Mouse (Mus musculus): Measurements from ENCODE around the gene Kif6. TPM values are rescaled to one million over a fixed set of nuclear protein-coding genes. Genes with fewer than 3 reads are reported as not detected.

The Kif6 gene
- polyA plus RNA-seq, 1 experiment from 2014 or later, result 3.1 TPM

- no peaks in the 10 kb centered on the region for H3K9me3 ChIP-seq (replicated peaks; ENCODE audit: control insufficient read depth, low read length)
- no peak overlapping the region for H3K9ac ChIP-seq (replicated peaks; ENCODE audit: low read length)
- ATAC-seq (replicated peaks; ENCODE audit: insufficient number of reproducible peaks, low FRiP score, low TSS enrichment, low read depth) (no peak), DNase-seq (ENCODE audit: low spot score) (no peak)
- H3K36me3 ChIP-seq (replicated peaks; ENCODE audit: control insufficient read depth, insufficient read depth, low read depth, low read length), result no peaks in the 10 kb centered on the region
- H3K4me2 ChIP-seq (ENCODE audit: low read depth, low read length), result no peak overlapping the region
- H3K27ac ChIP-seq (replicated peaks; ENCODE audit: low read depth, low read length), result no peak overlapping the region
- no peaks in the 10 kb centered on the region for H3K27me3 ChIP-seq (ENCODE audit: control insufficient read depth, insufficient read depth, low read length)
- 71% methylated on average over 9 of the region's 9 CpGs for WGBS
- no peak overlapping the region for H3K4me3 ChIP-seq (ENCODE audit: low read depth, low read length)
- no peaks in the 10 kb centered on the region for H3K4me1 ChIP-seq (ENCODE audit: control insufficient read depth, insufficient read depth, low read length)
Measured at GRCm38 (mm10) chr17:49787351-49787750, 172.4 kb downstream of the Kif6 start.

- Histone ChIP-seq H3K36me3 (replicated peaks; ENCODE audit: control insufficient read depth, insufficient read depth, low read depth, low read length) (no peaks in the 10 kb centered on the region), H3K9me3 (replicated peaks; ENCODE audit: control insufficient read depth, low read length) (no peaks in the 10 kb centered on the region), H3K27me3 (ENCODE audit: control insufficient read depth, insufficient read depth, low read length) (no peaks in the 10 kb centered on the region), H3K4me2 (ENCODE audit: low read depth, low read length) (no peak overlapping the region), H3K9ac (replicated peaks; ENCODE audit: low read length) (no peak overlapping the region), H3K4me1 (ENCODE audit: control insufficient read depth, insufficient read depth, low read length) (no peaks in the 10 kb centered on the region), H3K27ac (replicated peaks; ENCODE audit: low read depth, low read length) (no peak overlapping the region), H3K4me3 (ENCODE audit: low read depth, low read length) (no peak overlapping the region)
- ATAC-seq (replicated peaks; ENCODE audit: insufficient number of reproducible peaks, low FRiP score, low TSS enrichment, low read depth) (no peak), DNase-seq (ENCODE audit: low spot score) (no peak)
- WGBS, result 68% methylated on average over 7 of the region's 7 CpGs
Measured at GRCm38 (mm10) chr17:49788187-49788974, 173.4 kb downstream of the Kif6 start.

- ATAC-seq (replicated peaks; ENCODE audit: insufficient number of reproducible peaks, low FRiP score, low TSS enrichment, low read depth) (no peak), DNase-seq (ENCODE audit: low spot score) (no peak)
- Histone ChIP-seq H3K27me3 (ENCODE audit: control insufficient read depth, insufficient read depth, low read length) (no peaks in the 10 kb centered on the region), H3K4me2 (ENCODE audit: low read depth, low read length) (no peak overlapping the region), H3K9me3 (replicated peaks; ENCODE audit: control insufficient read depth, low read length) (no peaks in the 10 kb centered on the region), H3K9ac (replicated peaks; ENCODE audit: low read length) (no peak overlapping the region; the same call in 1 of the 2 replicates), H3K4me3 (ENCODE audit: low read depth, low read length) (no peak overlapping the region), H3K36me3 (replicated peaks; ENCODE audit: control insufficient read depth, insufficient read depth, low read depth, low read length) (no peaks in the 10 kb centered on the region), H3K27ac (replicated peaks; ENCODE audit: low read depth, low read length) (no peak overlapping the region), H3K4me1 (ENCODE audit: control insufficient read depth, insufficient read depth, low read length) (no peaks in the 10 kb centered on the region)
- WGBS, result 94% methylated on average over 5 of the region's 5 CpGs
Measured at GRCm38 (mm10) chr17:49791546-49791945, 176.6 kb downstream of the Kif6 start.

GRCm38 (mm10) chr17:49792217-49792743, 177.3 kb downstream of the Kif6 start:
- Histone ChIP-seq H3K36me3 (replicated peaks; ENCODE audit: control insufficient read depth, insufficient read depth, low read depth, low read length) (no peaks in the 10 kb centered on the region), H3K4me1 (ENCODE audit: control insufficient read depth, insufficient read depth, low read length) (no peaks in the 10 kb centered on the region), H3K4me2 (ENCODE audit: low read depth, low read length) (no peak overlapping the region), H3K9ac (replicated peaks; ENCODE audit: low read length) (no peak overlapping the region), H3K4me3 (ENCODE audit: low read depth, low read length) (no peak overlapping the region), H3K9me3 (replicated peaks; ENCODE audit: control insufficient read depth, low read length) (no peaks in the 10 kb centered on the region), H3K27me3 (ENCODE audit: control insufficient read depth, insufficient read depth, low read length) (no peaks in the 10 kb centered on the region), H3K27ac (replicated peaks; ENCODE audit: low read depth, low read length) (no peak overlapping the region)
- no peak for ATAC-seq (replicated peaks; ENCODE audit: insufficient number of reproducible peaks, low FRiP score, low TSS enrichment, low read depth)
- no peak for DNase-seq (ENCODE audit: low spot score)
- WGBS, result 83% methylated on average over 10 of the region's 10 CpGs

GRCm38 (mm10) chr17:49792946-49793345, 178.0 kb downstream of the Kif6 start:
- no peaks in the 10 kb centered on the region for H3K36me3 ChIP-seq (replicated peaks; ENCODE audit: control insufficient read depth, insufficient read depth, low read depth, low read length)
- 85% methylated on average over 1 of the region's 1 CpGs for WGBS
- no peaks in the 10 kb centered on the region for H3K4me1 ChIP-seq (ENCODE audit: control insufficient read depth, insufficient read depth, low read length)
- no peaks in the 10 kb centered on the region for H3K9me3 ChIP-seq (replicated peaks; ENCODE audit: control insufficient read depth, low read length)
- ATAC-seq (replicated peaks; ENCODE audit: insufficient number of reproducible peaks, low FRiP score, low TSS enrichment, low read depth) (no peak), DNase-seq (ENCODE audit: low spot score) (no peak)
- no peak overlapping the region for H3K27ac ChIP-seq (replicated peaks; ENCODE audit: low read depth, low read length)
- no peaks in the 10 kb centered on the region for H3K27me3 ChIP-seq (ENCODE audit: control insufficient read depth, insufficient read depth, low read length)
- no peak overlapping the region for H3K4me2 ChIP-seq (ENCODE audit: low read depth, low read length)
- no peak overlapping the region for H3K9ac ChIP-seq (replicated peaks; ENCODE audit: low read length)
- H3K4me3 ChIP-seq (ENCODE audit: low read depth, low read length), result no peak overlapping the region

GRCm38 (mm10) chr17:49793965-49794364, 179.0 kb downstream of the Kif6 start:
- Histone ChIP-seq H3K36me3 (replicated peaks; ENCODE audit: control insufficient read depth, insufficient read depth, low read depth, low read length) (no peaks in the 10 kb centered on the region), H3K4me3 (ENCODE audit: low read depth, low read length) (no peak overlapping the region), H3K27ac (replicated peaks; ENCODE audit: low read depth, low read length) (no peak overlapping the region), H3K4me1 (ENCODE audit: control insufficient read depth, insufficient read depth, low read length) (no peaks in the 10 kb centered on the region), H3K9me3 (replicated peaks; ENCODE audit: control insufficient read depth, low read length) (no peaks in the 10 kb centered on the region), H3K4me2 (ENCODE audit: low read depth, low read length) (no peak overlapping the region), H3K27me3 (ENCODE audit: control insufficient read depth, insufficient read depth, low read length) (no peaks in the 10 kb centered on the region), H3K9ac (replicated peaks; ENCODE audit: low read length) (no peak overlapping the region)
- ATAC-seq (replicated peaks; ENCODE audit: insufficient number of reproducible peaks, low FRiP score, low TSS enrichment, low read depth), result no peak
- WGBS, result 95% methylated on average over 3 of the region's 3 CpGs
- DNase-seq (ENCODE audit: low spot score), result no peak

- DNase-seq (ENCODE audit: low spot score), result no peak
- Histone ChIP-seq H3K4me2 (ENCODE audit: low read depth, low read length) (no peak overlapping the region), H3K4me1 (ENCODE audit: control insufficient read depth, insufficient read depth, low read length) (no peaks in the 10 kb centered on the region), H3K4me3 (ENCODE audit: low read depth, low read length) (no peak overlapping the region), H3K27me3 (ENCODE audit: control insufficient read depth, insufficient read depth, low read length) (no peaks in the 10 kb centered on the region), H3K9ac (replicated peaks; ENCODE audit: low read length) (no peak overlapping the region), H3K27ac (replicated peaks; ENCODE audit: low read depth, low read length) (no peak overlapping the region), H3K9me3 (replicated peaks; ENCODE audit: control insufficient read depth, low read length) (no peaks in the 10 kb centered on the region), H3K36me3 (replicated peaks; ENCODE audit: control insufficient read depth, insufficient read depth, low read depth, low read length) (no peaks in the 10 kb centered on the region)
- WGBS, result 85% methylated on average over 3 of the region's 3 CpGs
- no peak for ATAC-seq (replicated peaks; ENCODE audit: insufficient number of reproducible peaks, low FRiP score, low TSS enrichment, low read depth)
Measured at GRCm38 (mm10) chr17:49795241-49795640, 180.3 kb downstream of the Kif6 start.

GRCm38 (mm10) chr17:49796116-49796515, 181.2 kb downstream of the Kif6 start:
- H3K27ac ChIP-seq (replicated peaks; ENCODE audit: low read depth, low read length), result no peak overlapping the region
- ATAC-seq (replicated peaks; ENCODE audit: insufficient number of reproducible peaks, low FRiP score, low TSS enrichment, low read depth), result no peak
- no peak for DNase-seq (ENCODE audit: low spot score)
- no peak overlapping the region for H3K4me2 ChIP-seq (ENCODE audit: low read depth, low read length)
- no peaks in the 10 kb centered on the region for H3K9me3 ChIP-seq (replicated peaks; ENCODE audit: control insufficient read depth, low read length)
- H3K36me3 ChIP-seq (replicated peaks; ENCODE audit: control insufficient read depth, insufficient read depth, low read depth, low read length), result no peaks in the 10 kb centered on the region
- no peak overlapping the region for H3K4me3 ChIP-seq (ENCODE audit: low read depth, low read length)
- H3K9ac ChIP-seq (replicated peaks; ENCODE audit: low read length), result no peak overlapping the region
- H3K27me3 ChIP-seq (ENCODE audit: control insufficient read depth, insufficient read depth, low read length), result no peaks in the 10 kb centered on the region
- 85% methylated on average over 3 of the region's 3 CpGs for WGBS
- H3K4me1 ChIP-seq (ENCODE audit: control insufficient read depth, insufficient read depth, low read length), result no peaks in the 10 kb centered on the region

Measured in embryonic facial prominence, embryonic 11.5 days (tissue).